Mouse (Mus musculus) retina, embryonic 14.5 days (tissue): ENCODE measurements at regions not wholly inside any gene's neighbourhood (a gene's known extent, or its start where the extent isn't known, plus 50 kb on each side); places are given as distances from the start of the nearest gene placed in this dataset.
A peak's percentile ranks its signal among the peaks of the same experiment; 100 is the strongest.
"Not testable (repeated sequence)": the region's sequence is repeated elsewhere in the genome, so short reads cannot be mapped to it uniquely, and the experiment has no call there.

Source experiments
- DNase-seq: peaks from one replicate; pipeline ENCODE4 v3.0.0-alpha.2; 2015; ENCODE audit warnings: low spot score

GRCm38 (mm10) chr16:50009542-50009941 lies 209.2 kb downstream of the Cd47 start:
- DNase-seq = no peak

- no peak for DNase-seq
Measured at GRCm38 (mm10) chr16:50010074-50010473, 209.7 kb downstream of the Cd47 start.

- no peak for DNase-seq
Measured at GRCm38 (mm10) chr16:50010532-50010971, 210.2 kb downstream of the Cd47 start.

GRCm38 (mm10) chr16:50023885-50024284 lies 223.6 kb downstream of the Cd47 start:
- no peak for DNase-seq

GRCm38 (mm10) chr16:50026100-50026884 lies 226.0 kb downstream of the Cd47 start:
- no peak for DNase-seq

GRCm38 (mm10) chr16:50027189-50027588 lies 226.9 kb downstream of the Cd47 start:
- DNase-seq = no peak

GRCm38 (mm10) chr16:50029711-50030110 lies 229.4 kb downstream of the Cd47 start:
- no peak for DNase-seq

GRCm38 (mm10) chr16:50030355-50030754 lies 230.0 kb downstream of the Cd47 start:
- DNase-seq = not testable (repeated sequence)

- no peak for DNase-seq
Measured at GRCm38 (mm10) chr16:50030905-50031369, 230.6 kb downstream of the Cd47 start.

- no peak for DNase-seq
Measured at GRCm38 (mm10) chr16:50032798-50033197, 232.5 kb downstream of the Cd47 start.

GRCm38 (mm10) chr16:50036296-50036734 lies 236.0 kb downstream of the Cd47 start:
- DNase-seq = peak; percentile 18

GRCm38 (mm10) chr16:50044103-50044502 lies 243.8 kb downstream of the Cd47 start:
- DNase-seq = no peak

GRCm38 (mm10) chr16:50045552-50046547 lies 245.5 kb downstream of the Cd47 start:
- DNase-seq = peak; percentile 87

- DNase-seq = no peak
Measured at GRCm38 (mm10) chr16:50063540-50063939, 263.2 kb downstream of the Cd47 start.

- DNase-seq = no peak
Measured at GRCm38 (mm10) chr16:50065336-50066082, 265.2 kb downstream of the Cd47 start.

GRCm38 (mm10) chr16:50069033-50069432 lies 268.7 kb downstream of the Cd47 start:
- no peak for DNase-seq

- DNase-seq = no peak
Measured at GRCm38 (mm10) chr16:50070728-50071127, 270.4 kb downstream of the Cd47 start.

- DNase-seq = no peak
Measured at GRCm38 (mm10) chr16:50072853-50073360, 272.6 kb downstream of the Cd47 start.

- no peak for DNase-seq
Measured at GRCm38 (mm10) chr16:50073979-50074378, 273.6 kb downstream of the Cd47 start.

GRCm38 (mm10) chr16:50075641-50076040 lies 275.3 kb downstream of the Cd47 start:
- DNase-seq = peak; percentile 14

- no peak for DNase-seq
Measured at GRCm38 (mm10) chr16:50081511-50081910, 281.2 kb downstream of the Cd47 start.

- DNase-seq = no peak
Measured at GRCm38 (mm10) chr16:50092318-50092717, 292.0 kb downstream of the Cd47 start.
